Mouse (Mus musculus) brain, embryonic 14.5 days (tissue): ENCODE data around the gene Grk5.

Experiments used
- CTCF ChIP-seq: fragments of 200-500 bp; IDR thresholded peaks from 2 replicates; pipeline ENCODE4 v1.5.1; 2012; ENCODE audit warnings: inconsistent platforms, mild to moderate bottlenecking, moderate library complexity, borderline replicate concordance; ENCODE audit not compliant: insufficient read depth, insufficient read length; ENCODE audit errors: extremely low read depth
- POLR2A ChIP-seq: fragments of 200-500 bp; IDR thresholded peaks from 2 replicates; pipeline ENCODE4 v1.6.1; 2012; ENCODE audit warnings: mild to moderate bottlenecking, inconsistent platforms, borderline replicate concordance; ENCODE audit not compliant: poor library complexity, insufficient read depth, insufficient read length, severe bottlenecking; ENCODE audit errors: extremely low read depth

DNA sequence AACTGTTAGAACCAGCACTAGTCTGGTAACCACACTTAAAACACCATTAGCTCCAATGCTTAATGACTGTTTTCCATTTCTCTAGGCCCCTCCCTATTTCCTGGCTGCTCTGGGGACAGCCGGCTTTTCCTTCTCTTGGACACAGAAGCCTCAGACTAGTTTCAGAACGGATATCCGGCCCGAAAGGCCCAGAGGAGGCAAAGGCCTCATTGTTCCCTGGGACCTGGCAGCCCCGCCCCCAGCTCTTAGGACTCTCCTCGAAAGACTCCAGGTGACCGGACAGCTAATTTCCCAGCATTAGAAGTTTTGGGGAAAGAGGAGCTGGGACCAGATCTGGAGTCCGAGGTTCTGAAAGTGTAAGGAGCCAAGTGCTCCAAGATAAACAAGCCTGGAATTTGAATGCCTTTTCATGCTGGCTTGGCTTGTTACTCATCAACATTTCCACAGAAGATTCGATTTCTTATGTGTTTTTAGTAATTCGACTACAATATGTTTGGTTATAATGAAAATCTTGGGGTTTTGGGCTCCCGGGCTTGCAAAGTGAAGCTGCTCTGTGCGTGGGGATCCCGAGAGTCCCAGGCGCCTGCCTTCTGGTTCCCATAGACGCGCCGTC lies 342 bp upstream of the Grk5 start:
- TF ChIP-seq POLR2A, result no peak
- TF ChIP-seq CTCF, result no peak
